Mouse (Mus musculus) kidney, postnatal 0 days (tissue): ENCODE measurements around the gene Grip1. TPM values are rescaled to one million over a fixed set of nuclear protein-coding genes. Genes with fewer than 3 reads are reported as not detected.

Experiments used
- ATAC-seq: fragments of 200-750 bp; cut with Nextera tagmentation; replicated peaks from 2 replicates; pipeline ENCODE4 v1.8.0; 2017; ENCODE audit warnings: low read depth, moderate number of reproducible peaks, moderate TSS enrichment, moderate library complexity; ENCODE audit not compliant: low FRiP score
- DNase-seq: peaks from one replicate; pipeline ENCODE4 v3.0.0-alpha.2; 2016; ENCODE audit warnings: low spot score
- H3K27ac ChIP-seq: fragments of 300-500 bp; sonication (generic); 2 replicates; pipeline ENCODE4 v1.5.1; 2014; ENCODE audit warnings: mild to moderate bottlenecking
- H3K27me3 ChIP-seq: fragments of 300-500 bp; sonication (generic); 2 replicates; pipeline ENCODE4 v1.6.1; 2014; ENCODE audit warnings: low read length, mixed read lengths; ENCODE audit not compliant: insufficient read depth
- H3K36me3 ChIP-seq: fragments of 300-500 bp; sonication (generic); 2 replicates; pipeline ENCODE4 v1.6.1; 2014; ENCODE audit warnings: low read length, mixed read lengths; ENCODE audit not compliant: insufficient read depth
- H3K4me1 ChIP-seq: fragments of 300-500 bp; sonication (generic); replicated peaks from 2 replicates; pipeline ENCODE4 v1.6.1; 2014; ENCODE audit warnings: antibody characterized with exemption, low read length, mixed read lengths; ENCODE audit not compliant: insufficient read depth
- H3K4me2 ChIP-seq: fragments of 300-500 bp; sonication (generic); 2 replicates; pipeline ENCODE4 v1.6.1; 2014; ENCODE audit warnings: mild to moderate bottlenecking, low read length, moderate library complexity, mixed read lengths
- H3K4me3 ChIP-seq: fragments of 300-500 bp; sonication (generic); replicated peaks from 2 replicates; pipeline ENCODE4 v1.5.1; 2014; ENCODE audit warnings: low read depth, low read length
- H3K9ac ChIP-seq: fragments of 300-500 bp; sonication (generic); 2 replicates; pipeline ENCODE4 v1.6.1; 2014; ENCODE audit warnings: low read depth, low read length
- H3K9me3 ChIP-seq: fragments of 300-500 bp; sonication (generic); replicated peaks from 2 replicates; pipeline ENCODE4 v1.6.1; 2016; ENCODE audit warnings: low read length, inconsistent platforms, mixed read lengths
- CTCF ChIP-seq: IDR thresholded peaks from 2 replicates; pipeline ENCODE4 v1.5.1; 2016; ENCODE audit warnings: antibody characterized with exemption, low read depth, mild to moderate bottlenecking, moderate library complexity
- WGBS: fragments of 180-500 bp; shearing (Covaris S2); extraction: QIAGEN DNeasy Blood & Tissue Kit; methylation state at CpG from one replicate; pipeline ENCODE4 v1.1.7; 2014; 5-methylcytosine and 5-hydroxymethylcytosine counted together
- polyA plus RNA-seq: library from polyadenylated mRNA; unstranded; fragments of >200 nt; fragmentation: Nextera tagmentation; extraction: Ambion mirVana; gene quantifications from 2 replicates; pipeline ENCODE4 v1.2.1, GENCODE M21; 2015

Gene Grip1
- polyA plus RNA-seq, 1 experiment from 2014 or later: 3.1 TPM

- peak; percentile 8 for DNase-seq
- no peak overlapping the region for H3K9ac ChIP-seq
- ATAC-seq: no peak
- H3K4me1 ChIP-seq: no peaks in the 10 kb centered on the region
- no peak for TF ChIP-seq CTCF
- no peak overlapping the region for H3K4me3 ChIP-seq
- H3K9me3 ChIP-seq: no peaks in the 10 kb centered on the region
- no peak overlapping the region for H3K27ac ChIP-seq
- no peak overlapping the region for H3K4me2 ChIP-seq
- WGBS: 29% methylated on average over 5 of the region's 5 CpGs
- no peaks in the 10 kb centered on the region for H3K36me3 ChIP-seq
- no peaks in the 10 kb centered on the region for H3K27me3 ChIP-seq
These were observed 276.6 kb downstream of the Grip1 start for GRCm38 (mm10) chr10:119730206-119730605.

GRCm38 (mm10) chr10:119735011-119735992, 281.7 kb downstream of the Grip1 start:
- no peaks in the 10 kb centered on the region for H3K9me3 ChIP-seq
- no peaks in the 10 kb centered on the region for H3K36me3 ChIP-seq
- TF ChIP-seq CTCF: no peak
- H3K9ac ChIP-seq: no peak overlapping the region
- no peak overlapping the region for H3K4me3 ChIP-seq
- WGBS: 72% methylated on average over 19 of the region's 19 CpGs
- H3K27ac ChIP-seq: no peak overlapping the region
- no peak for DNase-seq
- H3K27me3 ChIP-seq: no peaks in the 10 kb centered on the region
- no peak overlapping the region for H3K4me2 ChIP-seq
- no peak for ATAC-seq
- H3K4me1 ChIP-seq: no peaks in the 10 kb centered on the region

- Histone ChIP-seq H3K36me3 (no peaks in the 10 kb centered on the region), H3K4me1 (no peaks in the 10 kb centered on the region), H3K4me3 (no peak overlapping the region), H3K4me2 (no peak overlapping the region), H3K9me3 (no peaks in the 10 kb centered on the region), H3K27me3 (no peaks in the 10 kb centered on the region), H3K9ac (no peak overlapping the region), H3K27ac (no peak overlapping the region)
- no peak for ATAC-seq
- 86% methylated on average over 7 of the region's 7 CpGs for WGBS
- TF ChIP-seq CTCF: no peak
- no peak for DNase-seq
These were observed 285.8 kb downstream of the Grip1 start for GRCm38 (mm10) chr10:119739466-119739865.

GRCm38 (mm10) chr10:119742722-119743121, 289.1 kb downstream of the Grip1 start:
- no peaks in the 10 kb centered on the region for H3K36me3 ChIP-seq
- H3K27me3 ChIP-seq: no peaks in the 10 kb centered on the region
- DNase-seq (no peak), ATAC-seq (no peak)
- H3K9me3 ChIP-seq: no peaks in the 10 kb centered on the region
- no peaks in the 10 kb centered on the region for H3K4me1 ChIP-seq
- no peak overlapping the region for H3K9ac ChIP-seq
- no peak overlapping the region for H3K27ac ChIP-seq
- H3K4me2 ChIP-seq: no peak overlapping the region
- 81% methylated on average over 8 of the region's 8 CpGs for WGBS
- TF ChIP-seq CTCF: no peak
- H3K4me3 ChIP-seq: no peak overlapping the region

GRCm38 (mm10) chr10:119752361-119752798, 298.8 kb downstream of the Grip1 start:
- WGBS: 73% methylated on average over 6 of the region's 6 CpGs
- TF ChIP-seq CTCF: no peak
- no peak overlapping the region for H3K4me3 ChIP-seq
- DNase-seq: no peak
- H3K27me3 ChIP-seq: no peaks in the 10 kb centered on the region
- no peaks in the 10 kb centered on the region for H3K36me3 ChIP-seq
- H3K9me3 ChIP-seq: no peaks in the 10 kb centered on the region
- H3K4me1 ChIP-seq: no peaks in the 10 kb centered on the region
- no peak overlapping the region for H3K9ac ChIP-seq
- no peak overlapping the region for H3K4me2 ChIP-seq
- H3K27ac ChIP-seq: no peak overlapping the region
- no peak for ATAC-seq

GRCm38 (mm10) chr10:119756271-119756670, 302.6 kb downstream of the Grip1 start:
- H3K4me2 ChIP-seq: no peak overlapping the region
- TF ChIP-seq CTCF: no peak
- no peak overlapping the region for H3K4me3 ChIP-seq
- H3K36me3 ChIP-seq: no peaks in the 10 kb centered on the region
- WGBS: 63% methylated on average over 7 of the region's 7 CpGs
- H3K27ac ChIP-seq: no peak overlapping the region
- no peaks in the 10 kb centered on the region for H3K27me3 ChIP-seq
- no peaks in the 10 kb centered on the region for H3K4me1 ChIP-seq
- ATAC-seq (no peak), DNase-seq (no peak)
- H3K9me3 ChIP-seq: no peaks in the 10 kb centered on the region; the same call in 1 of the 2 replicates
- no peak overlapping the region for H3K9ac ChIP-seq
